Mouse (Mus musculus): Measurements from ENCODE around the gene Cetn2. TPM values are rescaled to one million over a fixed set of nuclear protein-coding genes. Genes with fewer than 3 reads are reported as not detected.

The Cetn2 gene
- total and polyA plus RNA-seq, 3 experiments, result 4.6 to 157 (median 18.5) TPM

DNA sequence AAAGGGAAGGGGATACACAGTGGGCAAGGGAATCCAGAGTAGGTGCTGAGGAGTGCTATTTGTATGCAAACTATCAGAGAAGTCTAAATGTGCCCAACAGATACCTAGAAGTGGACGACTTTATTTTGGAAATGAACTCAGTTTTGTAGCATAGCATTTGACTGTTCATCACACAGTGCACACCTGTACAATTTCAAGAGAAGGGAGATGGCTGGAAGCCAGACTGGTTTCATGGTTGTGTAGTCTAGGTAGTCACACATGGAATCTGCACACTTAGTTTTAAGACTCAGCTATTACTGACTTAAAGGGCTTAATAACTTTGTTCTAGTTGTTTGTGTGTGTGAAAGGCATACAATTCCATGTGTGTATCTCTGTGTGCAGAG is 22.2 kb downstream of the Cetn2 start:
- TF ChIP-seq GATA1 (IDR thresholded peaks at IDR 0.05; ENCODE audit: borderline replicate concordance, low read length), result no peak
- no peak for TF ChIP-seq GATA2 (IDR thresholded peaks at IDR 0.05; ENCODE audit: borderline replicate concordance, low read depth, low read length)
- TF ChIP-seq TAL1 (conservative IDR thresholded peaks at IDR 0.05; ENCODE audit: low read depth, low read length), result no peak
- no peak for TF ChIP-seq POLR2AphosphoS5 (IDR thresholded peaks at IDR 0.05; ENCODE audit: insufficient replicate concordance, low read depth, low read length)
- TF ChIP-seq CTCF (IDR thresholded peaks at IDR 0.05; ENCODE audit: low read depth, low read length), result no peak
- H3K36me3 ChIP-seq (replicated peaks), result no peaks in the 10 kb centered on the region
- no peaks in the 10 kb centered on the region for H3K9me3 ChIP-seq (replicated peaks)
- H3K4me3 ChIP-seq (ENCODE audit: low read depth, low read length), result no peak overlapping the region
- DNase-seq (ENCODE audit: low spot score), result no peak
- ATAC-seq (ENCODE audit: extremely low read depth, insufficient number of reproducible peaks, low FRiP score, poor library complexity, severe bottlenecking), result no peak
- no peaks in the 10 kb centered on the region for H3K27me3 ChIP-seq (ENCODE audit: insufficient read depth, low read length)
- H3K4me1 ChIP-seq (ENCODE audit: insufficient read depth, low read depth, low read length), result no peaks in the 10 kb centered on the region

DNA sequence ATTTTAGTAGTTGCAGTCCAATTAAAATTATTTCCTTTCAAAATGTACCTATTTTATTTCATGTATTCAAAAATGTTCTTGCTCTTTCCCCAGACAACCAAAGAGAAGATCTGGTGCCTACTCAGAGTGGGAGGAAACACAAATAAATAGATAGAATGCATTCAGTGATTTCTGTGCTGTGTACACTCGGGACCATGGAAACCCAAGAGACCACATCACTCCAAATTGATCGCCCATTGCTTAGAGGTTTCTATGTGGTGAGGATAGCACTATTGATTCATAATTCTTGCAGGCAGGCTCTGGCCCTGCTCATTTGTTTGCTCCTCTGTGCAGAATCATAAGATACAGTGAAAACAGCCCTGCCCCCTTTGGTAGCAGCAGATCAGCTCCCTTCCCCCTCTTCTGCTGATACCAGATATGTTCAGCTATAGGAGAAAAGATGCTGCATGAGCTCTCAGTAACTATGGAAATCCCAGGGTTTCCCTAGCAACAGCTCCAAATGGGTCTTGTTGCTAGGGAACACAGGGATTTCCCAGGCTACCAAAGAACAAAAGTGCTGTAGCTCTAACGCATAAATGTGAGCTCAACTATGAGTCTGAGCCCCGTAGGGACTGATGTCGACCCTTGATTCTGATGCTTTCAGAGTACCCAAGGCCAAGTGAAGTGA is 22.7 kb downstream of the Cetn2 start:
- Histone ChIP-seq H3K27me3 (ENCODE audit: insufficient read depth, low read length) (no peaks in the 10 kb centered on the region), H3K9me3 (replicated peaks) (no peaks in the 10 kb centered on the region), H3K4me1 (ENCODE audit: insufficient read depth, low read depth, low read length) (no peaks in the 10 kb centered on the region), H3K4me3 (ENCODE audit: low read depth, low read length) (no peak overlapping the region), H3K36me3 (replicated peaks) (no peaks in the 10 kb centered on the region)
- DNase-seq (ENCODE audit: low spot score), result no peak
- TF ChIP-seq TAL1 (conservative IDR thresholded peaks at IDR 0.05; ENCODE audit: low read depth, low read length), result no peak
- no peak for TF ChIP-seq GATA1 (IDR thresholded peaks at IDR 0.05; ENCODE audit: borderline replicate concordance, low read length)
- TF ChIP-seq GATA2 (IDR thresholded peaks at IDR 0.05; ENCODE audit: borderline replicate concordance, low read depth, low read length), result no peak
- ATAC-seq (ENCODE audit: extremely low read depth, insufficient number of reproducible peaks, low FRiP score, poor library complexity, severe bottlenecking), result no peak

Other genes with a start within 250 kb of the Cetn2 start
- gene Gabrq, start 93.2 kb downstream of the Cetn2 start, total RNA-seq (2014; fragmentation: Nextera tagmentation), result not detected in 2 replicates
- gene Gabrq, start 93.2 kb downstream of the Cetn2 start, total RNA-seq (2017), result 0.05 TPM in 1 of 2 replicates, not detected in the other
- gene Gabrq, start 93.2 kb downstream of the Cetn2 start, polyA plus RNA-seq (2012), result not detected in 2 replicates
- gene Nsdhl, start 146 bp upstream of the Cetn2 start, total RNA-seq (2014; fragmentation: Nextera tagmentation), result 41.9 and 47.8 TPM in 2 replicates
- gene Nsdhl, start 146 bp upstream of the Cetn2 start, total RNA-seq (2017), result 50.2 and 51.2 TPM in 2 replicates
- gene Nsdhl, start 146 bp upstream of the Cetn2 start, polyA plus RNA-seq (2012), result 1.9 and 2.0 TPM in 2 replicates
- gene Zfp185, start 68.9 kb upstream of the Cetn2 start, total RNA-seq (2014; fragmentation: Nextera tagmentation), result not detected in 2 replicates
- gene Zfp185, start 68.9 kb upstream of the Cetn2 start, total RNA-seq (2017), result 0.11 TPM in 1 of 2 replicates, not detected in the other
- not detected in 2 replicates for gene Zfp185, start 68.9 kb upstream of the Cetn2 start, polyA plus RNA-seq (2012)
- not detected in 2 replicates for gene Pnma5, start 118.7 kb upstream of the Cetn2 start, total RNA-seq (2014; fragmentation: Nextera tagmentation)
- not detected in 2 replicates for gene Pnma5, start 118.7 kb upstream of the Cetn2 start, total RNA-seq (2017)
- not detected in 2 replicates for gene Pnma5, start 118.7 kb upstream of the Cetn2 start, polyA plus RNA-seq (2012)
- gene Pnma3, start 146.4 kb upstream of the Cetn2 start, total RNA-seq (2014; fragmentation: Nextera tagmentation), result not detected in 2 replicates
- gene Pnma3, start 146.4 kb upstream of the Cetn2 start, total RNA-seq (2017), result 0.05 TPM in 1 of 2 replicates, not detected in the other
- gene Pnma3, start 146.4 kb upstream of the Cetn2 start, polyA plus RNA-seq (2012), result not detected in 2 replicates
- gene Xlr4a, start 164.1 kb upstream of the Cetn2 start, total RNA-seq (2014; fragmentation: Nextera tagmentation), result not detected in 2 replicates
- gene Xlr4a, start 164.1 kb upstream of the Cetn2 start, total RNA-seq (2017), result not detected in 2 replicates
- gene Xlr4a, start 164.1 kb upstream of the Cetn2 start, polyA plus RNA-seq (2012), result not detected in 2 replicates
- gene Xlr3a, start 178.7 kb upstream of the Cetn2 start, total RNA-seq (2014; fragmentation: Nextera tagmentation), result not detected in 2 replicates
- 0.16 and 0.29 TPM in 2 replicates for gene Xlr3a, start 178.7 kb upstream of the Cetn2 start, total RNA-seq (2017)
- not detected in 2 replicates for gene Xlr3a, start 178.7 kb upstream of the Cetn2 start, polyA plus RNA-seq (2012)
- not detected in 2 replicates for gene Gm14685, start 198.6 kb upstream of the Cetn2 start, total RNA-seq (2014; fragmentation: Nextera tagmentation)
- gene Gm14685, start 198.6 kb upstream of the Cetn2 start, total RNA-seq (2017), result 0.16 TPM in 1 of 2 replicates, not detected in the other
- gene Gm14685, start 198.6 kb upstream of the Cetn2 start, polyA plus RNA-seq (2012), result not detected in 2 replicates
- not detected in 2 replicates for gene Xlr5b, start 230.4 kb upstream of the Cetn2 start, total RNA-seq (2014; fragmentation: Nextera tagmentation)
- not detected in 2 replicates for gene Xlr5b, start 230.4 kb upstream of the Cetn2 start, total RNA-seq (2017)
- not detected in 2 replicates for gene Xlr5b, start 230.4 kb upstream of the Cetn2 start, polyA plus RNA-seq (2012)
- gene DXBay18, start 231.0 kb upstream of the Cetn2 start, total RNA-seq (2014; fragmentation: Nextera tagmentation), result not detected in 2 replicates
- not detected in 2 replicates for gene DXBay18, start 231.0 kb upstream of the Cetn2 start, total RNA-seq (2017)
- gene DXBay18, start 231.0 kb upstream of the Cetn2 start, polyA plus RNA-seq (2012), result not detected in 2 replicates

Measured in G1E (cell line).